ENCODE assay signal across 28 mouse cellular contexts in genomic region chr9:115100181-115100915, GRCm38 (mm10).
DNase-seq lines count a peak whose midpoint lies in the region; ATAC-seq and TF ChIP-seq lines count a peak whose summit lies in the region.
"Had no signal": no experiment of that assay in that cellular context is flagged by ENCODE, and none has a peak within 500 bp of the region (broad histone marks: within the 10 kb centered on the region; RNA-seq: fewer than 3 reads in every experiment).

No protein-coding gene starts in this region.

- H3K9me3 ChIP-seq in intestine, embryonic 14.5 days (ENCODE audit: control insufficient read depth, low read length) = no peaks in the 10 kb centered on the region
- H3K9me3 ChIP-seq in intestine, embryonic 15.5 days = no peaks in the 10 kb centered on the region
- no peaks in the 10 kb centered on the region for H3K9me3 ChIP-seq in embryonic facial prominence, embryonic 13.5 days
- H3K9me3 ChIP-seq: forebrain, embryonic 13.5 days; heart, embryonic 13.5 days; kidney, embryonic 15.5 days; limb, embryonic 10.5 days; limb, embryonic 15.5 days; midbrain, embryonic 12.5 days; neural tube, embryonic 13.5 days had no signal

- no peaks in the 10 kb centered on the region for H3K36me3 ChIP-seq in intestine, embryonic 14.5 days (ENCODE audit: control insufficient read depth, insufficient read depth, low read length)
- H3K36me3 ChIP-seq in intestine, embryonic 15.5 days = no peaks in the 10 kb centered on the region
- H3K36me3 ChIP-seq in testis, adult 2 months (ENCODE audit: control insufficient read depth, insufficient read depth, low read length) = no peaks in the 10 kb centered on the region
- H3K36me3 ChIP-seq in embryonic facial prominence, embryonic 13.5 days = no peaks in the 10 kb centered on the region
- H3K36me3 ChIP-seq: kidney, embryonic 15.5 days; limb, embryonic 10.5 days; limb, embryonic 15.5 days; midbrain, embryonic 12.5 days; neural tube, embryonic 13.5 days had no signal

- no peaks in the 10 kb centered on the region for H3K27me3 ChIP-seq in intestine, embryonic 14.5 days (replicated peaks; ENCODE audit: control insufficient read depth, insufficient read depth, low read length)
- H3K27me3 ChIP-seq in intestine, embryonic 15.5 days (replicated peaks) = no peaks in the 10 kb centered on the region
- no peaks in the 10 kb centered on the region for H3K27me3 ChIP-seq in testis, adult 2 months (ENCODE audit: control insufficient read depth, insufficient read depth, low read length)
- no peaks in the 10 kb centered on the region for H3K27me3 ChIP-seq in embryonic facial prominence, embryonic 13.5 days
- H3K27me3 ChIP-seq: forebrain, embryonic 13.5 days; heart, embryonic 13.5 days; kidney, embryonic 15.5 days; limb, embryonic 15.5 days; midbrain, embryonic 12.5 days; neural tube, embryonic 13.5 days had no signal

- 0 out of 2 replicates have a peak, but pooled peaks have one; percentile 40 for ATAC-seq in intestine, embryonic 14.5 days (replicated peaks; ENCODE audit: low FRiP score, low TSS enrichment, low read depth)
- ATAC-seq in intestine, embryonic 15.5 days = no peak
- peak; percentile 37; the same call in 1 of the 2 replicates for ATAC-seq in embryonic facial prominence, embryonic 13.5 days (ENCODE audit: insufficient number of reproducible peaks, insufficient read depth, low FRiP score, low TSS enrichment, low read depth)
- ATAC-seq: CD4-positive, CD25-positive, alpha-beta regulatory T cell, adult 4 months; forebrain, embryonic 13.5 days had no signal

- H3K4me3 ChIP-seq in intestine, embryonic 14.5 days (ENCODE audit: low read depth, low read length) = no peak overlapping the region
- H3K4me3 ChIP-seq in intestine, embryonic 15.5 days (replicated peaks) = no peak overlapping the region
- H3K4me3 ChIP-seq in testis, adult 2 months (ENCODE audit: control insufficient read depth, low read depth, low read length) = peak overlapping the region; percentile 44
- no peak overlapping the region for H3K4me3 ChIP-seq in embryonic facial prominence, embryonic 13.5 days
- no peak overlapping the region for H3K4me3 ChIP-seq in gastrocnemius, adult 2 months
- H3K4me3 ChIP-seq: forebrain, embryonic 13.5 days; heart, adult 2 months; heart, embryonic 13.5 days; kidney, embryonic 15.5 days; limb, embryonic 10.5 days; limb, embryonic 15.5 days; midbrain, embryonic 12.5 days; neural tube, embryonic 13.5 days had no signal

- intact Hi-C loops in gastrocnemius, adult 2 months (cut with DNase I) = no loop called here

- DNase-seq in intestine, embryonic 14.5 days (ENCODE audit: low spot score) = no peak
- no peak for DNase-seq in testis, postnatal 14 days (ENCODE audit: low spot score)
- DNase-seq in R1 (ENCODE audit: low read depth, low spot score) = peak; percentile 74
- DNase-seq in cerebellum, adult 8-10 months = no peak
- DNase-seq in gastrocnemius, adult 2 months = no peak
- DNase-seq: adrenal gland, postnatal 10 days; cerebellum, adult 11 months; cerebellum, postnatal 10 days; gastrocnemius, postnatal 36 days; heart, adult 2 months; heart, postnatal 10 days; kidney, adult 11 months; lung, embryonic 14.5 days; right cerebral cortex, postnatal 4 days; thymus, postnatal 4 days had no signal

- no peak overlapping the region for H3K4me2 ChIP-seq in intestine, embryonic 14.5 days (ENCODE audit: low read length)
- H3K4me2 ChIP-seq in intestine, embryonic 15.5 days (replicated peaks) = no peak overlapping the region
- H3K4me2 ChIP-seq in embryonic facial prominence, embryonic 13.5 days = no peak overlapping the region
- H3K4me2 ChIP-seq: forebrain, embryonic 13.5 days; heart, embryonic 13.5 days; kidney, embryonic 15.5 days; limb, embryonic 15.5 days; lung, embryonic 14.5 days; midbrain, embryonic 12.5 days; neural tube, embryonic 13.5 days had no signal

- TF ChIP-seq POLR2A in testis, adult 2 months (IDR thresholded peaks at IDR 0.05; ENCODE audit: control insufficient read depth, low read depth, low read length) = no peak

- no peak overlapping the region for H3K27ac ChIP-seq in intestine, embryonic 14.5 days (ENCODE audit: low read depth)
- H3K27ac ChIP-seq in intestine, embryonic 15.5 days = no peak overlapping the region
- H3K27ac ChIP-seq in testis, adult 2 months (ENCODE audit: control insufficient read depth, insufficient read depth, low read depth, low read length) = no peak overlapping the region
- no peak overlapping the region for H3K27ac ChIP-seq in embryonic facial prominence, embryonic 13.5 days
- no peak overlapping the region for H3K27ac ChIP-seq in gastrocnemius, adult 2 months
- H3K27ac ChIP-seq: forebrain, embryonic 13.5 days; heart, adult 2 months; heart, embryonic 13.5 days; kidney, embryonic 15.5 days; limb, embryonic 10.5 days; limb, embryonic 15.5 days; liver, embryonic 14.5 days; midbrain, embryonic 12.5 days; neural tube, embryonic 13.5 days; stomach, postnatal 0 days had no signal

- no peak overlapping the region for H3K9ac ChIP-seq in intestine, embryonic 14.5 days (ENCODE audit: low read length)
- no peak overlapping the region for H3K9ac ChIP-seq in intestine, embryonic 15.5 days
- H3K9ac ChIP-seq in embryonic facial prominence, embryonic 13.5 days = no peak overlapping the region
- H3K9ac ChIP-seq: forebrain, embryonic 13.5 days; heart, embryonic 13.5 days; kidney, embryonic 15.5 days; limb, embryonic 15.5 days; liver, embryonic 14.5 days; lung, embryonic 14.5 days; midbrain, embryonic 12.5 days; neural tube, embryonic 13.5 days had no signal

- no peaks in the 10 kb centered on the region; the same call in 1 of the 2 replicates for H3K4me1 ChIP-seq in intestine, embryonic 14.5 days (replicated peaks; ENCODE audit: control insufficient read depth, insufficient read depth, low read length)
- 0 out of 2 replicates have a peak, but pooled peaks cover 4% of the 10 kb centered on the region for H3K4me1 ChIP-seq in intestine, embryonic 15.5 days (replicated peaks)
- H3K4me1 ChIP-seq in testis, adult 2 months (ENCODE audit: control insufficient read depth, insufficient read depth, low read length) = no peaks in the 10 kb centered on the region
- no peaks in the 10 kb centered on the region for H3K4me1 ChIP-seq in embryonic facial prominence, embryonic 13.5 days
- H3K4me1 ChIP-seq: forebrain, embryonic 13.5 days; midbrain, embryonic 12.5 days had no signal

- no peak for TF ChIP-seq CTCF in testis, adult 2 months (IDR thresholded peaks at IDR 0.05; ENCODE audit: control insufficient read depth, insufficient read depth, insufficient replicate concordance, low read depth, low read length)
- TF ChIP-seq CTCF in gastrocnemius, adult 2 months (IDR thresholded peaks at IDR 0.05) = no peak

- WGBS in intestine, embryonic 14.5 days = 83% methylated on average over 15 of the region's 15 CpGs
- 91% methylated on average over 15 of the region's 15 CpGs for WGBS in intestine, embryonic 15.5 days
- WGBS in embryonic facial prominence, embryonic 13.5 days = 84% methylated on average over 15 of the region's 15 CpGs
